Mouse (Mus musculus): ENCODE data around the gene AA467197. TPM values are rescaled to one million over a fixed set of nuclear protein-coding genes. Genes with fewer than 3 reads are reported as not detected.

AA467197 gene
- polyA plus RNA-seq, 2 experiments from 2014 or later: not detected

Other genes starting within 250 kb of the AA467197 start
- gene Slc28a2, start 210.5 kb upstream of the AA467197 start, polyA plus RNA-seq (2017; shearing (Covaris generic)): 100 to 1,000 TPM; 153 to 175 TPM
- 10 to 100 TPM; 42.9 to 70.0 TPM for gene Gm14085, start 152.0 kb upstream of the AA467197 start, polyA plus RNA-seq (2017; shearing (Covaris generic))
- gene Gatm, start 25.7 kb upstream of the AA467197 start, polyA plus RNA-seq (2017; shearing (Covaris generic)): 1 to 10 TPM in 1 of 2 experiments, under 1 TPM in 1; 0.62 to 1.3 TPM
- gene Slc30a4, start 65.7 kb downstream of the AA467197 start, polyA plus RNA-seq (2017; shearing (Covaris generic)): 1 to 10 TPM in 1 of 2 experiments, under 1 TPM in 1; 0.77 to 1.2 TPM
- 10 to 100 TPM; 36.3 to 66.5 TPM for gene Bloc1s6, start 101.5 kb downstream of the AA467197 start, polyA plus RNA-seq (2017; shearing (Covaris generic))
- 10 to 100 TPM; 16.3 to 17.1 TPM for gene Sqor, start 128.3 kb downstream of the AA467197 start, polyA plus RNA-seq (2017; shearing (Covaris generic))